Mouse (Mus musculus): ENCODE measurements around the gene Hyls1. TPM values are rescaled to one million over a fixed set of nuclear protein-coding genes. Genes with fewer than 3 reads are reported as not detected.

The Hyls1 gene
- polyA plus RNA-seq, 1 experiment = 14.5 TPM

DNA sequence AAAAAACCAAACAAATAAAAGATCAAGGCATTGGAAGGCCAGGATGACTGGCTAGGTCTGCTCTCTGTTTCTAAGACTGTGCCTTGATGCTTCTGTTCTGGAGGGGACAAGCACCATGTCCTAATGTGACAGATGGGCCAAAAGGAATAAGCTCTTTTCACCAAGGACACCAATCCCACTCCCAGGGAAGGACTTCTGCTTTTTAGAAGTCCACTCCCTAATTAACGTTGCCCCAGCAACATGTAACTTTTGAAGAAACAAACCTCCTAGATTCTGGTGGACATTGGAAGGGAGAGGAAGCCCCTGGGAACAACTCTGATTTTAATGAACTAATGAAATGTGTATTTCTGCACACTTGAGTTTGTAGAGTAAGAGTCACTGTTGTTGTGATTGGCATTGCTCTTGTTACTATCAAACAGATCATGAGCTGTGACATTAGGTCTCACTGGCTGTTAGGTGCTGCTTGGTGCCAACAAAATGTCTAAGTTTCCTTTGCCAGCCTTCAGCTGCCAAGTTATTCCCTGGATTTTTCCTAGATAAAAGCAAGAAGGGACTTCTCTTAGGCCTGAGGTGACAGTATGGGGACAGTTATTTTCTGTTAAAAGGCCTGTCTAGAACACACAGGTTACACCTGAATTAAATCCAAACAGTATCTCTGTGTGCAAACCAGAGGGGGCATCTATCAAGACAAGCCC, 47.2 kb downstream of the Hyls1 start:
- TF ChIP-seq POLR2A (IDR thresholded peaks at IDR 0.05; ENCODE audit: borderline replicate concordance, extremely low read depth, insufficient read depth, insufficient read length, poor library complexity, severe bottlenecking) (no peak), CTCF (IDR thresholded peaks at IDR 0.05; ENCODE audit: borderline replicate concordance, extremely low read depth, insufficient read depth, insufficient read length) (no peak)
- peak; percentile 69 for DNase-seq (ENCODE audit: low read depth)

DNA sequence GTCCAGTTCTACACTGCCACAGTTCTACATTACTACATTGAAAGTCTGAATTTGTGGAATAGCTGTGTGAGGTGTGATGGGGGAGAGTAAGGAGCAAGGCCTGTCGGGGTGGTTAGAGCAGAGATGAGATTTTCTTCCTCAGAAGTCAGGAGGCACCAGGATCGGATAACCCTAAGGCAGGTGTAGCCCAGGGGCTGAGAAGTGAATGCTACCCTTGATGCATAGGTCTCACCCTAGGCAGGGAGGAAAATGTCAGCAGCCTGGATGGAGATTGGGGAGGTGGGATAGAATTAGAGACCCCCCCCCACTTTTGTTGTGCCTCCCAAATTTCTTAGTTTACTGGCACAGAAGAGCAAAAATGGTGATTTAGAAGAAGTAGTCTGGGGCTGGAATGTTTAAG, 48.0 kb downstream of the Hyls1 start:
- TF ChIP-seq CTCF (IDR thresholded peaks at IDR 0.05; ENCODE audit: borderline replicate concordance, extremely low read depth, insufficient read depth, insufficient read length) (no peak), POLR2A (IDR thresholded peaks at IDR 0.05; ENCODE audit: borderline replicate concordance, extremely low read depth, insufficient read depth, insufficient read length, poor library complexity, severe bottlenecking) (no peak)
- DNase-seq (ENCODE audit: low read depth) = no peak

DNA sequence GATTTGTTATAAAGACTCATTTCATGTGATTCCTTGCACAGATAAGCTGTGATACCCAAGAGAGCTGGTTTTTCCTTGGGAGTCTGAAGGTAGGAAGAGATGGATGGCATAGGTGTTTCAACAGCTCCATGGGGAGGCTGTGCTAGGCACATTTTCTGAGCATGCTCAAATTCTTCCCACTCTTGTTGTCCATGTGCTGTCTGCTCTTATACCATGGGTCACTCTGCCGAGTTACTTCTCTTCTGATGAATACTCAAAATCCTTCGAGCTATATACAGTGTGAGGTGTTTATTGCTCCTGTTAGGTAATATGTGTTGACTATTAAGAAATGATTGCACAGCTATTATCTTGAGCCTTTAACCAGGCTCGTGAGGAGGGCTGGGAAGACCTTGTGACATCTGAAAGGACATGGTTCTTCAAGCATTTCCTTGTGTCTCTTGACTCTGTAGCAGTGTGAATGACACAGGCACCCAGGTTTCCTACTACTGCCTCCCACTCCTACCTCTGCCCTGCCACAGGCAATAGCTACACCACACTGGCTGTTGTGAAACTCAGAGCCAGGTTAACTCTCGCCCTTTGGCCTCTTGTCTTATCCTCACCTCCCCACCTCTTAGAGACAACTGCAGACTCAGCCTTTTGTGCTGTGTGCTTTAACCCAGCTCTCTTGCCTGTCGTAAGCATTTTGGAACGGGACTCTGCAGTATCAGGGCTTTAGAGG, 49.4 kb downstream of the Hyls1 start:
- no peak for DNase-seq (ENCODE audit: low read depth)
- TF ChIP-seq POLR2A (IDR thresholded peaks at IDR 0.05; ENCODE audit: borderline replicate concordance, extremely low read depth, insufficient read depth, insufficient read length, poor library complexity, severe bottlenecking) (no peak), CTCF (IDR thresholded peaks at IDR 0.05; ENCODE audit: borderline replicate concordance, extremely low read depth, insufficient read depth, insufficient read length) (no peak)

DNA sequence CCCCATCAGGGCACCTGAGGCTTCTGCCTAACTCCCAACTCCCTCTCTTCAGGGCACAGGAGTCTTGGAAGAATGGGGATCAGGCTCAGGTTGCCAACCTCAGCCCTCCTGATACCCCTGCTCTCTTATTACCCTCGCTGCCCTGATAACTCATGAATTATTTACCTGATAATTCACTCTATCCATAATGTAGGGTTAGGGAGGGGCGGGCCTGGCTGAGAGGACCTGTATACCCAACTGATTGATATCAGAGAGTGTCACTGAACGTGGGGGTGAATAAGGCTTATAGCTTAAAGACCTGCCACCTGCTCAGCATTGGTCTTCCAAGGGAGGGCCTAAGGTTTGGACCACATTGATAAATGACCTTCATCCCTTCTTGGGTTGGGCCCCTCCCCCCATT, 52.0 kb downstream of the Hyls1 start, which contains the start of gene Gm1113:
Gene Gm1113 (minus strand): TSS at position 101 of the 400 bp plus-strand sequence.
- no peak for DNase-seq (ENCODE audit: low read depth)
- TF ChIP-seq POLR2A (IDR thresholded peaks at IDR 0.05; ENCODE audit: borderline replicate concordance, extremely low read depth, insufficient read depth, insufficient read length, poor library complexity, severe bottlenecking) = no peak
- TF ChIP-seq CTCF (IDR thresholded peaks at IDR 0.05; ENCODE audit: borderline replicate concordance, extremely low read depth, insufficient read depth, insufficient read length) = no peak

DNA sequence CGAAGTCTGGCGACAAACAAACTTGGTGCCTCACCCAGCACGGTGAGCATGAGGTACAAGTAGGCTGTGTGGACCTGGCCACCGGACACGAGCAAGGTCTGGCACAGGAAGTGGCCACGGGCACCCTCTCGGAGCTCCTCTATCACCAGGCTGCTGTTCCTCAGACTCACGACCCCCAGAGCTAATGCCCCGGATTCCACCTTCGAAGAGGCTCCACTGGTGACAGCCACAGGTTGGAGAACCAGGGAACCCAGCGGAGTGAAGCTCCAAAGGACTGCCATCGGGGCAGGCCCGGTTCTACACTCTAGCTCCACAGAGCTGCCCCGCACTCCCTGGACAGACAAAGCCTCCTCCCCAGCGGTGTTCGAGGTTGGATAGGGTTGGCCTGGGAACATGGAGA, 53.5 kb downstream of the Hyls1 start:
- no peak for TF ChIP-seq POLR2A (IDR thresholded peaks at IDR 0.05; ENCODE audit: borderline replicate concordance, extremely low read depth, insufficient read depth, insufficient read length, poor library complexity, severe bottlenecking)
- no peak for TF ChIP-seq CTCF (IDR thresholded peaks at IDR 0.05; ENCODE audit: borderline replicate concordance, extremely low read depth, insufficient read depth, insufficient read length)
- no peak for DNase-seq (ENCODE audit: low read depth)

DNA sequence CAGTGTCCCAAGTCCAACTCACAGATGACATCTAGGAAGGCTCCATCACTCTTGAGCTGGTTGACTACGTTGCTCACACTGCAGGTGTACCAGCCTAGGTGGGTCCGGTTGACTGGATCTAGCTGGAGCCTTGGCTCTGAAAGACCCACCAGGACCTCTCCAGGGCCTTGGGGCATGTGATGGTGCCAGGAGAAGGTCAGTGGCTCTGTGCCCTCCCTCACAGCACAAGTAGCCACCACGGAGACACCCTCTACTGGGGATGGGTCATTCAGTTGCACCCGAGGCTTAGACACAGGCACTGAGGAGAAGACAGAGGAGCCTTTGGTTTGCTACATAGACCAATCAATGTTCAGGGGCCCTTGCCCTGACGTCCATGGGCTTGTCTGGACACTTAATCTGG, 54.0 kb downstream of the Hyls1 start:
- DNase-seq (ENCODE audit: low read depth) = no peak
- TF ChIP-seq POLR2A (IDR thresholded peaks at IDR 0.05; ENCODE audit: borderline replicate concordance, extremely low read depth, insufficient read depth, insufficient read length, poor library complexity, severe bottlenecking) = no peak
- no peak for TF ChIP-seq CTCF (IDR thresholded peaks at IDR 0.05; ENCODE audit: borderline replicate concordance, extremely low read depth, insufficient read depth, insufficient read length)

DNA sequence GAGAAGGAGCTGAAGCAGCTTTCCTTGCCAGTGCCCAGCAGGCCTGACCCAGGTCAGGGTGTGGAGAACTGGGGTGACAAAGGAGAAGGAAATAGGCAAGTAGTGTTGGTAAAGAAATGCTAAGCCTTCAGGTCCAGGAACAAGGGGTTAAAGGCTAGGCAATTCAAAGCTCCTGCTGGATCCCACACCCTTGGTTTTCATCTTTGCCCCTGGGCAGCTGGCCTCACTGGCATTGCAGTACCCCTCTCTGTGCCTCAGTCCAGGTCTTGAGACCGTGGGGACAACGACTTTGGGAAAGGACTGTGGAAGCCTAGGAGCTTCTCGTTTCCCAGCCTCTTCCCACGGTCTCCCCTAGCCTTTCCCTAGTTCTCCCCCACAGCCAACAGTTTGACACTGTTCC, 56.3 kb downstream of the Hyls1 start:
- TF ChIP-seq POLR2A (IDR thresholded peaks at IDR 0.05; ENCODE audit: borderline replicate concordance, extremely low read depth, insufficient read depth, insufficient read length, poor library complexity, severe bottlenecking) = no peak
- no peak for DNase-seq (ENCODE audit: low read depth)

Other genes with a start within 250 kb of the Hyls1 start
- 22.4 and 31.5 TPM in 2 replicates for gene Cdon, start 149.3 kb downstream of the Hyls1 start, polyA plus RNA-seq (2012; rRNA removed)
- not detected in 2 replicates for gene Gm1113, start 52.1 kb downstream of the Hyls1 start, polyA plus RNA-seq (2012; rRNA removed)
- gene Ddx25, start 11.9 kb downstream of the Hyls1 start, polyA plus RNA-seq (2012; rRNA removed) = 11.2 and 15.2 TPM in 2 replicates
- gene Pus3, start 11.8 kb downstream of the Hyls1 start, polyA plus RNA-seq (2012; rRNA removed) = 12.6 and 16.1 TPM in 2 replicates
- 1.1 and 1.4 TPM in 2 replicates for gene Pate2, start 114 bp downstream of the Hyls1 start, polyA plus RNA-seq (2012; rRNA removed)
- gene Pate4, start 41.5 kb upstream of the Hyls1 start, polyA plus RNA-seq (2012; rRNA removed) = not detected in 2 replicates
- not detected in 2 replicates for gene Pate3, start 77.8 kb upstream of the Hyls1 start, polyA plus RNA-seq (2012; rRNA removed)
- gene Pate1, start 117.0 kb upstream of the Hyls1 start, polyA plus RNA-seq (2012; rRNA removed) = not detected in 2 replicates
- gene Gm17677, start 170.7 kb upstream of the Hyls1 start, polyA plus RNA-seq (2012; rRNA removed) = not detected in 2 replicates
- gene Gm17727, start 207.7 kb upstream of the Hyls1 start, polyA plus RNA-seq (2012; rRNA removed) = not detected in 2 replicates
- gene Gm27235, start 219.7 kb upstream of the Hyls1 start, polyA plus RNA-seq (2012; rRNA removed) = not detected in 2 replicates
- not detected in 2 replicates for gene D730048I06Rik, start 219.7 kb upstream of the Hyls1 start, polyA plus RNA-seq (2012; rRNA removed)

All from brain, embryonic 14.5 days (tissue).